Mouse (Mus musculus) effector memory CD4-positive, alpha-beta T cell, adult 5 months (primary cell): ENCODE results near the gene Dusp5. TPM values are rescaled to one million over a fixed set of nuclear protein-coding genes. Genes with fewer than 3 reads are reported as not detected.

ENCODE experiments used
- polyA plus RNA-seq: library from polyadenylated mRNA; unstranded; fragments of 100-300 nt; shearing (Covaris generic); gene quantifications from one replicate; pipeline ENCODE4 v1.2.1, GENCODE M21; 2017

The Dusp5 gene
- polyA plus RNA-seq, result 1,182 TPM

DNA sequence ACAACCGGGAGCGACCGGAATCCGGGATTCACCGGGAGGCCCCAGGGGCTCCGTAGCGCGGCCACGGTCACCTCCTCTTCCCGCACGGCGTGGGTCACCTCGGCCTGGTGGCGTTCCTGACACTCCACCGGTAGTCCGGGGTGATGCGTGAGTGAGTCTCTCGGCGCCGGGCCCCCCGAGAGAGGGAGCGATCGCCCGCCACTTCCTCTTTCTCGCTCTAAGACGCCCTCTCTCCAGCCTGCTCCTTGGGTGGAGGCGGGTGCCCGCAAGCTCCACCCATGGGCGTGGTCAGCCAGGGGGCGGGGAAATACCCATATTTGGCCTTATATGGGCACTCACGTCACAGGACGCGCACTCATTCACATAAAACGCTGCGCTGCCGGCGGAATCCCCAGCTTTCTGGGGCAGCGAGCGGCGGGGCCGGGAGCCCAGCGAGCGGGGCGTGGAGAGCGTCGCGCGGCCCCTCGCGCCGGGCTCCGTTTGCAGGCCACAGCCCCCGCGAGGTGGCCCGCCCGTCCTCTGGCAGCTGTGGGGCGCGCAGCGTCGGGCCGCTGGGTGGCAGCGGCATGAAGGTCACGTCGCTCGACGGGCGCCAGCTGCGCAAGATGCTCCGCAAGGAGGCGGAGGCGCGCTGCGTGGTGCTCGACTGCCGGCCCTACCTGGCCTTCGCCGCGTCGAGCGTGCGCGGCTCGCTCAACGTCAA lies at the start of gene Dusp5:
TSS of gene Dusp5 (plus strand) at position 358 of the 703 bp plus-strand sequence.

DNA sequence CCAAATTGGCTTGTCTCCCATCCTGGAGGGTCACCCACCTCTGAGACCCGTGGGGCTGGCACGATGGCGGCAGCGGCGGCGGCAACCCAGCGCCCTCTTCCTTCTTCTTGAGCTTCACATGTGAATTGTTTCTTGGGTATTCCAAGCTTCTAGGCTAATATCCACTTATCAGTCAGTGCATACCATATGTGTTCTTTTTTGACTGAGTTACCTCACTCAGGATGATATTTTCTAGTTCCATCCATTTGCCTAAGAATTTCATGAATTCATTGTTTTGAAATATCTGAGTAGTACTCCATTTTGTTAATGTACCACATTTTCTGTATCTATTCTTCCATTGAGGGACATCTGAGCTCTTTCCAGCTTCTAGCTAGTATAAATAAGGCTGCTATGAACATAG lies 60.1 kb downstream of the Dusp5 start, which contains the start of gene Nutf2-ps1:
TSS of gene Nutf2-ps1 (minus strand) at position 101 of the 400 bp plus-strand sequence.

Other genes starting within 250 kb of the Dusp5 start
- 111 TPM for gene Mxi1, start 218.6 kb upstream of the Dusp5 start, polyA plus RNA-seq
- not detected for gene Gm10197, start 157.3 kb upstream of the Dusp5 start, polyA plus RNA-seq
- gene Smndc1, start 138.5 kb upstream of the Dusp5 start, polyA plus RNA-seq, result 116 TPM
- 99.2 TPM for gene Nutf2-ps1, start 60.0 kb downstream of the Dusp5 start, polyA plus RNA-seq
- gene Smc3, start 71.3 kb downstream of the Dusp5 start, polyA plus RNA-seq, result 52.5 TPM
- not detected for gene Rbm20, start 148.2 kb downstream of the Dusp5 start, polyA plus RNA-seq